Mouse (Mus musculus) forebrain, embryonic 13.5 days (tissue): ENCODE measurements around the gene Prkch. TPM values are rescaled to one million over a fixed set of nuclear protein-coding genes. Genes with fewer than 3 reads are reported as not detected.

Experiments
- ATAC-seq: fragments of 200-750 bp; cut with Nextera tagmentation; 2 replicates; pipeline ENCODE4 v1.8.0; 2017
- H3K27ac ChIP-seq: fragments of 300-500 bp; sonication (generic); 2 replicates; pipeline ENCODE4 v1.5.1; 2015; ENCODE audit warnings: inconsistent platforms, mild to moderate bottlenecking, moderate library complexity
- H3K27me3 ChIP-seq: fragments of 300-500 bp; sonication (generic); 2 replicates; pipeline ENCODE4 v1.6.1; 2015; ENCODE audit warnings: mild to moderate bottlenecking, inconsistent platforms
- H3K36me3 ChIP-seq: fragments of 300-500 bp; sonication (generic); 2 replicates; pipeline ENCODE4 v1.6.1; 2015; ENCODE audit warnings: mild to moderate bottlenecking, inconsistent platforms; ENCODE audit not compliant: poor library complexity, severe bottlenecking
- H3K4me1 ChIP-seq: fragments of 300-500 bp; sonication (generic); 2 replicates; pipeline ENCODE4 v1.6.1; 2015; ENCODE audit warnings: inconsistent platforms
- H3K4me2 ChIP-seq: fragments of 300-500 bp; sonication (generic); 2 replicates; pipeline ENCODE4 v1.6.1; 2015; ENCODE audit warnings: inconsistent platforms, mild to moderate bottlenecking, moderate library complexity
- H3K4me3 ChIP-seq: fragments of 300-500 bp; sonication (generic); 2 replicates; pipeline ENCODE4 v1.5.1; 2015; ENCODE audit warnings: mild to moderate bottlenecking, inconsistent platforms
- H3K9ac ChIP-seq: fragments of 300-500 bp; sonication (generic); 2 replicates; pipeline ENCODE4 v1.6.1; 2015; ENCODE audit warnings: mild to moderate bottlenecking, inconsistent platforms
- H3K9me3 ChIP-seq: fragments of 300-500 bp; sonication (generic); replicated peaks from 2 replicates; pipeline ENCODE4 v1.6.1; 2016; ENCODE audit warnings: inconsistent platforms
- WGBS: fragments of 180-500 bp; shearing (Covaris S2); methylation state at CpG from one replicate; pipeline ENCODE4 v1.1.7; 2015; 5-methylcytosine and 5-hydroxymethylcytosine counted together
- polyA plus RNA-seq: library from polyadenylated mRNA; unstranded; fragments of >200 nt; fragmentation: Nextera tagmentation; extraction: Ambion mirVana; gene quantifications from 2 replicates; pipeline ENCODE4 v1.2.1, GENCODE M21; 2015

Prkch gene
- polyA plus RNA-seq, 1 experiment from 2014 or later = 3.1 TPM

GRCm38 (mm10) chr12:73755646-73756045 is 171.1 kb downstream of the Prkch start:
- H3K9ac ChIP-seq = no peak overlapping the region
- no peak overlapping the region for H3K4me3 ChIP-seq
- H3K9me3 ChIP-seq = no peaks in the 10 kb centered on the region
- ATAC-seq = no peak
- peaks cover 17% of the 10 kb centered on the region for H3K4me1 ChIP-seq
- H3K27me3 ChIP-seq = peaks cover 31% of the 10 kb centered on the region
- no peaks in the 10 kb centered on the region for H3K36me3 ChIP-seq
- no peak overlapping the region for H3K27ac ChIP-seq
- no peak overlapping the region for H3K4me2 ChIP-seq
- 90% methylated on average over 8 of the region's 8 CpGs for WGBS

- 91% methylated on average over 6 of the region's 6 CpGs for WGBS
- no peaks in the 10 kb centered on the region for H3K36me3 ChIP-seq
- no peak overlapping the region for H3K27ac ChIP-seq
- no peak for ATAC-seq
- H3K4me3 ChIP-seq = no peak overlapping the region
- H3K9me3 ChIP-seq = no peaks in the 10 kb centered on the region
- H3K4me2 ChIP-seq = no peak overlapping the region
- H3K27me3 ChIP-seq = peaks cover 29% of the 10 kb centered on the region
- H3K9ac ChIP-seq = no peak overlapping the region
- H3K4me1 ChIP-seq = peaks cover 17% of the 10 kb centered on the region
These were observed 171.9 kb downstream of the Prkch start for GRCm38 (mm10) chr12:73756527-73756926.

GRCm38 (mm10) chr12:73762001-73762400 is 177.4 kb downstream of the Prkch start:
- ATAC-seq = no peak

GRCm38 (mm10) chr12:73762762-73763161 is 178.2 kb downstream of the Prkch start:
- no peak overlapping the region for H3K4me3 ChIP-seq
- no peak overlapping the region for H3K27ac ChIP-seq
- no peak for ATAC-seq
- H3K9me3 ChIP-seq = no peaks in the 10 kb centered on the region; the same call in 1 of the 2 replicates
- no peaks in the 10 kb centered on the region for H3K36me3 ChIP-seq
- H3K4me2 ChIP-seq = no peak overlapping the region
- peaks cover 1% of the 10 kb centered on the region; the same call in 1 of the 2 replicates for H3K27me3 ChIP-seq
- H3K4me1 ChIP-seq = 0 out of 2 replicates have a peak, but pooled peaks cover 4% of the 10 kb centered on the region
- no peak overlapping the region for H3K9ac ChIP-seq
- WGBS = 72% methylated on average over 3 of the region's 3 CpGs

More at GRCm38 (mm10) chr12:73762001-73762400, 177.4 kb downstream of the Prkch start:
- Histone ChIP-seq H3K36me3 (no peaks in the 10 kb centered on the region), H3K27me3 (peaks cover 7% of the 10 kb centered on the region; the same call in 1 of the 2 replicates), H3K4me2 (no peak overlapping the region), H3K4me1 (0 out of 2 replicates have a peak, but pooled peaks cover 4% of the 10 kb centered on the region), H3K27ac (no peak overlapping the region), H3K4me3 (no peak overlapping the region), H3K9me3 (no peaks in the 10 kb centered on the region; the same call in 1 of the 2 replicates), H3K9ac (no peak overlapping the region)
- WGBS = 84% methylated on average over 6 of the region's 6 CpGs

- Histone ChIP-seq H3K9ac (no peak overlapping the region), H3K27me3 (no peaks in the 10 kb centered on the region), H3K4me3 (no peak overlapping the region), H3K4me2 (no peak overlapping the region), H3K27ac (no peak overlapping the region), H3K36me3 (no peaks in the 10 kb centered on the region), H3K4me1 (0 out of 2 replicates have a peak, but pooled peaks cover 4% of the 10 kb centered on the region), H3K9me3 (no peaks in the 10 kb centered on the region; the same call in 1 of the 2 replicates)
- ATAC-seq = no peak
- whole genome bisulfite sequencing = 66% methylated on average over 15 of the region's 15 CpGs
These were observed 180.3 kb downstream of the Prkch start for GRCm38 (mm10) chr12:73764649-73765525.

GRCm38 (mm10) chr12:73766152-73766551 is 181.6 kb downstream of the Prkch start:
- 92% methylated on average over 8 of the region's 8 CpGs for WGBS

GRCm38 (mm10) chr12:73768788-73769187 is 184.2 kb downstream of the Prkch start:
- Histone ChIP-seq H3K9me3 (no peaks in the 10 kb centered on the region), H3K27ac (no peak overlapping the region), H3K36me3 (no peaks in the 10 kb centered on the region), H3K4me1 (0 out of 2 replicates have a peak, but pooled peaks cover 4% of the 10 kb centered on the region), H3K27me3 (no peaks in the 10 kb centered on the region), H3K4me3 (no peak overlapping the region), H3K4me2 (no peak overlapping the region), H3K9ac (no peak overlapping the region)
- 70% methylated on average over 5 of the region's 5 CpGs for WGBS
- no peak for ATAC-seq

More at GRCm38 (mm10) chr12:73766152-73766551, 181.6 kb downstream of the Prkch start:
- no peak overlapping the region for H3K27ac ChIP-seq
- H3K36me3 ChIP-seq = no peaks in the 10 kb centered on the region
- H3K4me1 ChIP-seq = 0 out of 2 replicates have a peak, but pooled peaks cover 4% of the 10 kb centered on the region
- H3K9ac ChIP-seq = no peak overlapping the region
- H3K4me3 ChIP-seq = no peak overlapping the region
- no peaks in the 10 kb centered on the region for H3K27me3 ChIP-seq
- no peaks in the 10 kb centered on the region; the same call in 1 of the 2 replicates for H3K9me3 ChIP-seq
- ATAC-seq = no peak
- H3K4me2 ChIP-seq = no peak overlapping the region

GRCm38 (mm10) chr12:73769536-73769935 is 184.9 kb downstream of the Prkch start:
- WGBS = 86% methylated on average over 6 of the region's 6 CpGs
- Histone ChIP-seq H3K36me3 (no peaks in the 10 kb centered on the region), H3K4me2 (no peak overlapping the region), H3K9me3 (no peaks in the 10 kb centered on the region), H3K27ac (no peak overlapping the region), H3K4me3 (no peak overlapping the region), H3K4me1 (0 out of 2 replicates have a peak, but pooled peaks cover 4% of the 10 kb centered on the region), H3K9ac (no peak overlapping the region), H3K27me3 (no peaks in the 10 kb centered on the region)
- no peak for ATAC-seq

- no peaks in the 10 kb centered on the region for H3K27me3 ChIP-seq
- H3K4me3 ChIP-seq = no peak overlapping the region
- H3K4me1 ChIP-seq = no peaks in the 10 kb centered on the region
- no peak overlapping the region for H3K4me2 ChIP-seq
- no peaks in the 10 kb centered on the region for H3K36me3 ChIP-seq
- H3K27ac ChIP-seq = no peak overlapping the region
- 97% methylated on average over 1 of the region's 1 CpGs for WGBS
- H3K9me3 ChIP-seq = no peaks in the 10 kb centered on the region
- H3K9ac ChIP-seq = no peak overlapping the region
- no peak for ATAC-seq
These were observed 186.2 kb downstream of the Prkch start for GRCm38 (mm10) chr12:73770771-73771170.

- Histone ChIP-seq H3K36me3 (no peaks in the 10 kb centered on the region), H3K9me3 (no peaks in the 10 kb centered on the region), H3K4me3 (no peak overlapping the region), H3K27me3 (no peaks in the 10 kb centered on the region), H3K4me2 (no peak overlapping the region), H3K4me1 (no peaks in the 10 kb centered on the region), H3K27ac (no peak overlapping the region), H3K9ac (no peak overlapping the region)
- 86% methylated on average over 7 of the region's 7 CpGs for WGBS
- no peak for ATAC-seq
These were observed 190.3 kb downstream of the Prkch start for GRCm38 (mm10) chr12:73774793-73775385.

- 89% methylated on average over 6 of the region's 6 CpGs for WGBS
- no peak for ATAC-seq
- Histone ChIP-seq H3K4me1 (no peaks in the 10 kb centered on the region), H3K27me3 (no peaks in the 10 kb centered on the region), H3K27ac (no peak overlapping the region), H3K9me3 (no peaks in the 10 kb centered on the region), H3K36me3 (no peaks in the 10 kb centered on the region), H3K9ac (no peak overlapping the region), H3K4me2 (no peak overlapping the region), H3K4me3 (no peak overlapping the region)
These were observed 191.9 kb downstream of the Prkch start for GRCm38 (mm10) chr12:73776401-73776945.

- H3K9ac ChIP-seq = no peak overlapping the region
- no peak overlapping the region for H3K4me2 ChIP-seq
- WGBS = 92% methylated on average over 11 of the region's 11 CpGs
- no peak for ATAC-seq
- H3K27ac ChIP-seq = no peak overlapping the region
- H3K36me3 ChIP-seq = no peaks in the 10 kb centered on the region
- no peak overlapping the region for H3K4me3 ChIP-seq
- H3K9me3 ChIP-seq = no peaks in the 10 kb centered on the region
- no peaks in the 10 kb centered on the region for H3K27me3 ChIP-seq
- no peaks in the 10 kb centered on the region for H3K4me1 ChIP-seq
These were observed 193.1 kb downstream of the Prkch start for GRCm38 (mm10) chr12:73777673-73778072.
